Mouse (Mus musculus) layer of hippocampus, adult 11-12 months (tissue): ENCODE data around the gene Samd4.

Experiments
- DNase-seq: peaks from one replicate; pipeline ENCODE4 v3.0.0; 2022; ENCODE audit warnings: low spot score

The Samd4 gene

GRCm38 (mm10) chr14:47000096-47000736, 117.6 kb downstream of the Samd4 start:
- no peak for DNase-seq

GRCm38 (mm10) chr14:47000786-47001761, 118.4 kb downstream of the Samd4 start:
- DNase-seq: no peak

GRCm38 (mm10) chr14:47004161-47004560, 121.5 kb downstream of the Samd4 start:
- DNase-seq: peak; percentile 58

GRCm38 (mm10) chr14:47011171-47012139, 128.8 kb downstream of the Samd4 start:
- DNase-seq: peak; percentile 46

- no peak for DNase-seq
Measured at GRCm38 (mm10) chr14:47015618-47016017, 133.0 kb downstream of the Samd4 start.

GRCm38 (mm10) chr14:47017658-47018057, 135.0 kb downstream of the Samd4 start:
- no peak for DNase-seq

- DNase-seq: no peak
Measured at GRCm38 (mm10) chr14:47020886-47021285, 138.2 kb downstream of the Samd4 start.

GRCm38 (mm10) chr14:47023529-47023928, 140.9 kb downstream of the Samd4 start:
- DNase-seq: no peak

GRCm38 (mm10) chr14:47027431-47028118, 144.9 kb downstream of the Samd4 start:
- no peak for DNase-seq

GRCm38 (mm10) chr14:47031542-47031941, 148.9 kb downstream of the Samd4 start:
- DNase-seq: no peak

GRCm38 (mm10) chr14:47032140-47032539, 149.5 kb downstream of the Samd4 start:
- DNase-seq: no peak

- no peak for DNase-seq
Measured at GRCm38 (mm10) chr14:47033423-47033822, 150.8 kb downstream of the Samd4 start.

- DNase-seq: no peak
Measured at GRCm38 (mm10) chr14:47041699-47042098, 159.0 kb downstream of the Samd4 start.

- DNase-seq: peak; percentile 44
Measured at GRCm38 (mm10) chr14:47049051-47049450, 166.4 kb downstream of the Samd4 start.

GRCm38 (mm10) chr14:47051743-47052610, 169.3 kb downstream of the Samd4 start:
- DNase-seq: no peak

GRCm38 (mm10) chr14:47053101-47053500, 170.4 kb downstream of the Samd4 start:
- DNase-seq: no peak

- no peak for DNase-seq
Measured at GRCm38 (mm10) chr14:47053824-47054223, 171.2 kb downstream of the Samd4 start.

- no peak for DNase-seq
Measured at GRCm38 (mm10) chr14:47058969-47059368, 176.3 kb downstream of the Samd4 start.

GRCm38 (mm10) chr14:47065067-47065466, 182.4 kb downstream of the Samd4 start:
- DNase-seq: no peak

- no peak for DNase-seq
Measured at GRCm38 (mm10) chr14:47066901-47067300, 184.2 kb downstream of the Samd4 start.
